8 mouse cellular contexts compared by ENCODE assay signal in the genomic region with DNA sequence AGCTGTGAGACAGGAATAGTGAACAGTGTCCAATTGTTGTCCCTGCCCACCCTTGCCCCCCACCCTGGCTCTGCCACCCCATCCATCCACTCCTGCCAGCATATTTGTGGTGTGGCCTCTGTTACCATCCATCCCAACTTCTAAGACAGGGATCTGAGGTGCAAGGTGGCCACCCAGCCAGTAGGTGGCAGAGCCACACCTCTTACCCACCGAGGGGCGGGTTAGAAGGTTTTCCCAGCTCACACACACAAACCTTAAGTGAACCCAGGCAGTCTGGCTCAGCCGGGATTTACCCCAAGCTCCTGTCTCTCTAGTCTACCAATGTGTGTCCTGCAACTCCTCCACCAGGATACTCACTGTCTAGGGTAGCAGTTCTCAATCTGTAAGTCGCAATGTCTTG. TPM values are rescaled to one million over a fixed set of nuclear protein-coding genes. Genes with fewer than 3 reads are reported as not detected.
DNase-seq lines count a peak whose midpoint lies in the region; ATAC-seq and TF ChIP-seq lines count a peak whose summit lies in the region.

No protein-coding gene starts in this region.

- H3K27ac ChIP-seq in heart, embryonic 12.5 days (ENCODE audit: poor library complexity, severe bottlenecking), result no peak overlapping the region
- H3K27ac ChIP-seq in heart, embryonic 10.5 days, result no peak overlapping the region
- H3K27ac ChIP-seq in small intestine, adult 2 months (ENCODE audit: insufficient read depth, low read depth, low read length), result no peak overlapping the region
- no peak overlapping the region for H3K27ac ChIP-seq in neural tube, embryonic 15.5 days (replicated peaks)

- TF ChIP-seq CTCF in G1E (IDR thresholded peaks at IDR 0.05; ENCODE audit: low read depth, low read length), result 0 out of 2 replicates have a peak, but pooled peaks have one; percentile 17
- TF ChIP-seq CTCF in small intestine, adult 2 months (IDR thresholded peaks at IDR 0.05; ENCODE audit: extremely low read depth, insufficient read length, insufficient replicate concordance, low read depth, low read length), result peak; percentile 54; the same call in 1 of the 2 replicates

- no peaks in the 10 kb centered on the region for H3K9me3 ChIP-seq in heart, embryonic 12.5 days (replicated peaks)
- H3K9me3 ChIP-seq in heart, embryonic 10.5 days, result no peaks in the 10 kb centered on the region
- H3K9me3 ChIP-seq in G1E (replicated peaks), result no peaks in the 10 kb centered on the region
- no peaks in the 10 kb centered on the region for H3K9me3 ChIP-seq in neural tube, embryonic 15.5 days (replicated peaks)

- DNase-seq in heart, embryonic 10.5 days (ENCODE audit: low spot score), result no peak
- DNase-seq in 3134 (ENCODE audit: extremely low read depth, insufficient read length, low spot score) (peak; percentile 42), G1E (ENCODE audit: low spot score) (peak; percentile 33)
- DNase-seq in cerebellum, postnatal 14 days, result peak; percentile 42 to 57
- DNase-seq in kidney, postnatal 36 days, result peak; percentile 64 to 77

- no peaks in the 10 kb centered on the region for H3K36me3 ChIP-seq in heart, embryonic 12.5 days
- H3K36me3 ChIP-seq in heart, embryonic 10.5 days, result no peaks in the 10 kb centered on the region
- no peaks in the 10 kb centered on the region for H3K36me3 ChIP-seq in G1E (replicated peaks)
- H3K36me3 ChIP-seq in small intestine, adult 2 months (ENCODE audit: control insufficient read depth, insufficient read depth, low read length), result no peaks in the 10 kb centered on the region
- no peaks in the 10 kb centered on the region for H3K36me3 ChIP-seq in neural tube, embryonic 15.5 days

- TF ChIP-seq POLR2A in small intestine, adult 2 months (IDR thresholded peaks at IDR 0.05; ENCODE audit: low read depth, low read length), result no peak

- H3K27me3 ChIP-seq in heart, embryonic 12.5 days (replicated peaks), result peaks cover 51% of the 10 kb centered on the region
- peaks cover 38% of the 10 kb centered on the region for H3K27me3 ChIP-seq in heart, embryonic 10.5 days (ENCODE audit: insufficient read depth, poor library complexity, severe bottlenecking)
- H3K27me3 ChIP-seq in G1E (ENCODE audit: insufficient read depth, low read length), result peaks cover 44% of the 10 kb centered on the region
- no peaks in the 10 kb centered on the region for H3K27me3 ChIP-seq in small intestine, adult 2 months (ENCODE audit: control insufficient read depth, insufficient read depth, low read length)
- H3K27me3 ChIP-seq in neural tube, embryonic 15.5 days (replicated peaks), result peaks cover 7% of the 10 kb centered on the region; the same call in 1 of the 2 replicates

- H3K4me1 ChIP-seq in heart, embryonic 12.5 days (replicated peaks), result no peaks in the 10 kb centered on the region
- H3K4me1 ChIP-seq in heart, embryonic 10.5 days, result no peaks in the 10 kb centered on the region
- H3K4me1 ChIP-seq in G1E (ENCODE audit: insufficient read depth, low read depth, low read length), result peaks cover 3% of the 10 kb centered on the region; the same call in 1 of the 2 replicates
- H3K4me1 ChIP-seq in small intestine, adult 2 months (ENCODE audit: control insufficient read depth, insufficient read depth, insufficient read length, low read length), result no peaks in the 10 kb centered on the region
- H3K4me1 ChIP-seq in neural tube, embryonic 15.5 days, result peaks cover 3% of the 10 kb centered on the region; the same call in 1 of the 2 replicates

- H3K4me2 ChIP-seq in heart, embryonic 12.5 days, result no peak overlapping the region
- no peak overlapping the region for H3K4me2 ChIP-seq in neural tube, embryonic 15.5 days

- 24% methylated on average over 4 of the region's 4 CpGs for WGBS in heart, embryonic 12.5 days
- WGBS in heart, embryonic 10.5 days, result 27% methylated on average over 4 of the region's 4 CpGs
- WGBS in small intestine, adult 2 months, result 18% methylated on average over 4 of the region's 4 CpGs
- WGBS in neural tube, embryonic 15.5 days, result 29% methylated on average over 4 of the region's 4 CpGs

- ATAC-seq in heart, embryonic 12.5 days (ENCODE audit: insufficient number of reproducible peaks, low FRiP score), result 0 out of 2 replicates have a peak, but pooled peaks have one; percentile 33
- ATAC-seq in G1E (ENCODE audit: extremely low read depth, insufficient number of reproducible peaks, low FRiP score, poor library complexity, severe bottlenecking), result no peak
- ATAC-seq in neural tube, embryonic 15.5 days (ENCODE audit: low FRiP score), result no peak

- H3K4me3 ChIP-seq in heart, embryonic 12.5 days, result no peak overlapping the region
- H3K4me3 ChIP-seq in heart, embryonic 10.5 days, result no peak overlapping the region
- no peak overlapping the region for H3K4me3 ChIP-seq in G1E (ENCODE audit: low read depth, low read length)
- H3K4me3 ChIP-seq in small intestine, adult 2 months (ENCODE audit: low read depth, low read length), result no peak overlapping the region
- H3K4me3 ChIP-seq in neural tube, embryonic 15.5 days (replicated peaks), result no peak overlapping the region

- no peak overlapping the region for H3K9ac ChIP-seq in heart, embryonic 12.5 days
- H3K9ac ChIP-seq in neural tube, embryonic 15.5 days (replicated peaks), result no peak overlapping the region

RNA-seq across cellular contexts. Expression of a gene that starts 30.5 kb away (rescaled TPM):
- polyA plus RNA-seq in heart, embryonic 12.5 days (2016; fragmentation: Nextera tagmentation; extraction: Ambion mirVana), result 1.1 and 1.3 TPM in 2 replicates
- 1.7 and 2.2 TPM in 2 replicates for polyA plus RNA-seq in heart, embryonic 10.5 days (2016; fragmentation: Nextera tagmentation; extraction: Ambion mirVana)
- total RNA-seq in G1E (2014; fragmentation: Nextera tagmentation) (not detected in 2 replicates), G1E (2017) (not detected in 2 replicates)
- polyA plus RNA-seq in G1E (2012), result not detected in 2 replicates
- polyA plus RNA-seq in small intestine, adult 2 months (2012; rRNA removed), result 2.2 and 4.4 TPM in 2 replicates
- polyA plus RNA-seq in neural tube, embryonic 15.5 days (2015; fragmentation: Nextera tagmentation; extraction: Ambion mirVana), result 4.1 and 4.2 TPM in 2 replicates

RNA-seq across cellular contexts. Expression of a gene that starts 32.3 kb away (rescaled TPM):
- 80.5 and 81.6 TPM in 2 replicates for polyA plus RNA-seq in heart, embryonic 12.5 days (2016; fragmentation: Nextera tagmentation; extraction: Ambion mirVana)
- polyA plus RNA-seq in heart, embryonic 10.5 days (2016; fragmentation: Nextera tagmentation; extraction: Ambion mirVana), result 92.8 and 96.1 TPM in 2 replicates
- total RNA-seq in G1E (2014; fragmentation: Nextera tagmentation), result not detected in 2 replicates
- total RNA-seq in G1E (2017), result 0.22 and 0.23 TPM in 2 replicates
- not detected in 2 replicates for polyA plus RNA-seq in G1E (2012)
- 0.47 and 0.80 TPM in 2 replicates for polyA plus RNA-seq in small intestine, adult 2 months (2012; rRNA removed)
- 16.9 and 19.5 TPM in 2 replicates for polyA plus RNA-seq in neural tube, embryonic 15.5 days (2015; fragmentation: Nextera tagmentation; extraction: Ambion mirVana)

RNA-seq across cellular contexts. Expression of a gene that starts 56.6 kb away (rescaled TPM):
- 59.8 and 63.4 TPM in 2 replicates for polyA plus RNA-seq in heart, embryonic 12.5 days (2016; fragmentation: Nextera tagmentation; extraction: Ambion mirVana)
- polyA plus RNA-seq in heart, embryonic 10.5 days (2016; fragmentation: Nextera tagmentation; extraction: Ambion mirVana), result 76.5 and 83.8 TPM in 2 replicates
- total RNA-seq in G1E (2014; fragmentation: Nextera tagmentation) (90.8 and 103 TPM in 2 replicates), G1E (2017) (49.4 and 55.5 TPM in 2 replicates)
- polyA plus RNA-seq in G1E (2012), result 20.2 and 33.1 TPM in 2 replicates
- polyA plus RNA-seq in small intestine, adult 2 months (2012; rRNA removed), result 11.4 and 21.8 TPM in 2 replicates
- polyA plus RNA-seq in neural tube, embryonic 15.5 days (2015; fragmentation: Nextera tagmentation; extraction: Ambion mirVana), result 62.0 and 66.0 TPM in 2 replicates
